Mouse (Mus musculus) stomach, embryonic 16.5 days (tissue): ENCODE data around the gene Tpst2. TPM values are rescaled to one million over a fixed set of nuclear protein-coding genes. Genes with fewer than 3 reads are reported as not detected.

Source experiments
- ATAC-seq: fragments of 200-750 bp; cut with Nextera tagmentation; 2 replicates; pipeline ENCODE4 v1.8.0; 2017; ENCODE audit warnings: moderate number of reproducible peaks, moderate TSS enrichment; ENCODE audit not compliant: insufficient read depth, low FRiP score
- H3K27ac ChIP-seq: fragments of 300-500 bp; sonication (generic); 2 replicates; pipeline ENCODE4 v1.5.1; 2014; ENCODE audit warnings: low read length
- H3K27me3 ChIP-seq: fragments of 300-500 bp; sonication (generic); 2 replicates; pipeline ENCODE4 v1.6.1; 2014; ENCODE audit warnings: low read length, control low read depth, mixed read lengths; ENCODE audit not compliant: control insufficient read depth, insufficient read depth
- H3K36me3 ChIP-seq: fragments of 300-500 bp; sonication (generic); 2 replicates; pipeline ENCODE4 v1.6.1; 2014; ENCODE audit warnings: low read length; ENCODE audit not compliant: control insufficient read depth, insufficient read depth
- H3K4me1 ChIP-seq: fragments of 300-500 bp; sonication (generic); 2 replicates; pipeline ENCODE4 v1.6.1; 2014; ENCODE audit warnings: low read length, control low read depth, mixed read lengths; ENCODE audit not compliant: control insufficient read depth, insufficient read depth
- H3K4me2 ChIP-seq: fragments of 300-500 bp; sonication (generic); 2 replicates; pipeline ENCODE4 v1.6.1; 2014; ENCODE audit warnings: low read depth, low read length, mixed read lengths
- H3K4me3 ChIP-seq: fragments of 300-500 bp; sonication (generic); replicated peaks from 2 replicates; pipeline ENCODE4 v1.5.1; 2014; ENCODE audit warnings: mild to moderate bottlenecking, low read length
- H3K9ac ChIP-seq: fragments of 300-500 bp; sonication (generic); 2 replicates; pipeline ENCODE4 v1.6.1; 2014; ENCODE audit warnings: low read length
- H3K9me3 ChIP-seq: fragments of 300-500 bp; sonication (generic); replicated peaks from 2 replicates; pipeline ENCODE4 v1.6.1; 2016; ENCODE audit warnings: low read length, control low read depth; ENCODE audit not compliant: control insufficient read depth
- WGBS: fragments of 180-500 bp; shearing (Covaris S2); extraction: QIAGEN DNeasy Blood & Tissue Kit; methylation state at CpG from one replicate; pipeline ENCODE4 v1.1.7; 2014; 5-methylcytosine and 5-hydroxymethylcytosine counted together
- polyA plus RNA-seq: library from polyadenylated mRNA; unstranded; fragments of >200 nt; fragmentation: Nextera tagmentation; extraction: Ambion mirVana; gene quantifications from 2 replicates; pipeline ENCODE4 v1.2.1, GENCODE M21; 2015

Tpst2 gene
- polyA plus RNA-seq, 1 experiment from 2014 or later, result 40.0 TPM

GRCm38 (mm10) chr5:112326446-112327009, 50.0 kb downstream of the Tpst2 start:
- peaks cover 11% of the 10 kb centered on the region for H3K4me1 ChIP-seq
- ATAC-seq, result peak; percentile 7; the same call in 1 of the 2 replicates
- peak overlapping the region; percentile 80 for H3K4me2 ChIP-seq
- H3K27me3 ChIP-seq, result no peaks in the 10 kb centered on the region
- no peak overlapping the region for H3K27ac ChIP-seq
- H3K9ac ChIP-seq, result peak overlapping the region; percentile 80
- H3K4me3 ChIP-seq, result peak overlapping the region; percentile 90
- WGBS, result 1% methylated on average over 32 of the region's 33 CpGs
- H3K36me3 ChIP-seq, result peaks cover 22% of the 10 kb centered on the region
- H3K9me3 ChIP-seq, result no peaks in the 10 kb centered on the region

GRCm38 (mm10) chr5:112327854-112328253, 51.4 kb downstream of the Tpst2 start:
- no peak overlapping the region for H3K27ac ChIP-seq
- no peak overlapping the region for H3K4me2 ChIP-seq
- peaks cover 35% of the 10 kb centered on the region for H3K36me3 ChIP-seq
- no peaks in the 10 kb centered on the region for H3K27me3 ChIP-seq
- no peak overlapping the region for H3K9ac ChIP-seq
- no peak for ATAC-seq
- no peaks in the 10 kb centered on the region for H3K9me3 ChIP-seq
- 89% methylated on average over 15 of the region's 15 CpGs for WGBS
- H3K4me1 ChIP-seq, result peaks cover 11% of the 10 kb centered on the region
- no peak overlapping the region for H3K4me3 ChIP-seq

GRCm38 (mm10) chr5:112329805-112330564, 53.5 kb downstream of the Tpst2 start:
- Histone ChIP-seq H3K4me2 (no peak overlapping the region), H3K4me3 (no peak overlapping the region), H3K27me3 (no peaks in the 10 kb centered on the region), H3K9ac (no peak overlapping the region), H3K27ac (no peak overlapping the region), H3K36me3 (peaks cover 49% of the 10 kb centered on the region), H3K9me3 (no peaks in the 10 kb centered on the region), H3K4me1 (peaks cover 11% of the 10 kb centered on the region)
- ATAC-seq, result no peak
- 92% methylated on average over 14 of the region's 14 CpGs for WGBS

DNA sequence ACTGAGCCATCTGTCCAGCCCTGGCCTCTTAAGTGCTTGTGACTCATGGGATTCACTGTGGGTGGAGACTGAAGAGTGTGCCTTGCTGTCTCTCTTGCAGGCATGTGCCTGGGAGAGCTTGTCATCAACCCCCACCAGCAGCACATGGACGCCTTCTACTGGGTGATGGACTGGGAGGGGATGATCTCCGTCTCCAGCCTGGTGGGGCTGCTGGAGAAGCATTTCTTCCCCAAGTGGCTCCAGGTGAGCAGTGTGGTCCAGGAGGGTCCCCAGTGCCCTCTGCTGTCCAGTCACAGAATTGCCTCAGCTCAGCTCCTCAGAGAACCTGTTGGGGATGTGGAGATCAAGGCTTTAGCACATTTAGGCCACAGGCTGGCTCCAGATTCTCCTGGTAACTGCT, 59.0 kb downstream of the Tpst2 start:
- 37% methylated on average over 2 of the region's 2 CpGs for WGBS
- H3K4me3 ChIP-seq, result no peak overlapping the region
- H3K9me3 ChIP-seq, result no peaks in the 10 kb centered on the region
- H3K27ac ChIP-seq, result no peak overlapping the region
- ATAC-seq, result no peak
- H3K9ac ChIP-seq, result no peak overlapping the region
- H3K36me3 ChIP-seq, result peaks cover 59% of the 10 kb centered on the region
- H3K4me1 ChIP-seq, result no peaks in the 10 kb centered on the region
- H3K27me3 ChIP-seq, result no peaks in the 10 kb centered on the region
- no peak overlapping the region for H3K4me2 ChIP-seq

- H3K36me3 ChIP-seq, result peaks cover 45% of the 10 kb centered on the region
Measured at GRCm38 (mm10) chr5:112337004-112337403, 60.5 kb downstream of the Tpst2 start.

DNA sequence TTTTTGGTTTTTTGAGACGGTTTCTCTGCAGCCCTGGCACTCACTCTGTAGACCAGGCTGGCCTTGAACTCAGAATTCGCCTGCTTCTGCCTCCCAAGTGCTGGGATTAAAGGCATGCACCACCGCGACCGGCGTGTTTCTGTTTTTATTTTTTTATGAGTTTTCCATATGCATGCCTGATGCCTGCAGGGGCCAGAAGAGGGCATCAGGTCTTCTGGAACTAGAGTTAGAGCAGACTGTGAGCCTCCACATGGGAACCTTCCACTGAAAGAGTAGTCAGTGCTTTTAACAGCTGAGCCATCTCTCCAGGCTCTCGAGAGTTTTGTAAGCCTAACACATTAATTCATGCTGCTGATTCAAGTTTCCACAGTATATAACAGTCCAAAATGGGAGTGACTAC, 62.7 kb downstream of the Tpst2 start:
- no peaks in the 10 kb centered on the region for H3K27me3 ChIP-seq
- no peaks in the 10 kb centered on the region for H3K9me3 ChIP-seq
- H3K9ac ChIP-seq, result no peak overlapping the region
- H3K4me3 ChIP-seq, result no peak overlapping the region
- H3K36me3 ChIP-seq, result peaks cover 25% of the 10 kb centered on the region
- peaks cover 13% of the 10 kb centered on the region; the same call in 1 of the 2 replicates for H3K4me1 ChIP-seq
- no peak overlapping the region for H3K4me2 ChIP-seq
- ATAC-seq, result no peak
- no peak overlapping the region for H3K27ac ChIP-seq
- WGBS, result 68% methylated on average over 7 of the region's 7 CpGs

More at GRCm38 (mm10) chr5:112337004-112337403, 60.5 kb downstream of the Tpst2 start:
- no peak for ATAC-seq
- Histone ChIP-seq H3K27me3 (no peaks in the 10 kb centered on the region), H3K4me2 (no peak overlapping the region), H3K9me3 (no peaks in the 10 kb centered on the region), H3K27ac (no peak overlapping the region), H3K9ac (no peak overlapping the region), H3K4me1 (peaks cover 7% of the 10 kb centered on the region; the same call in 1 of the 2 replicates), H3K4me3 (no peak overlapping the region)
- WGBS, result 90% methylated on average over 22 of the region's 22 CpGs

- Histone ChIP-seq H3K4me1 (peaks cover 22% of the 10 kb centered on the region), H3K27me3 (no peaks in the 10 kb centered on the region), H3K9ac (peak within 1 kb of the TSS; percentile 94), H3K27ac (peak within 1 kb of the TSS; percentile 60), H3K4me2 (peak within 1 kb of the TSS; percentile 86), H3K36me3 (0 out of 2 replicates have a peak, but pooled peaks cover 8% of the 10 kb centered on the region), H3K4me3 (peak within 1 kb of the TSS; percentile 78), H3K9me3 (no peaks in the 10 kb centered on the region)
- peak; percentile 71 for ATAC-seq
- WGBS, result 2% methylated on average over 63 of the region's 64 CpGs
Measured at GRCm38 (mm10) chr5:112342463-112343204, 66.1 kb downstream of the Tpst2 start, which contains the start of the genes Srrd and Hps4. Srrd (minus strand) TSS chr5:112343040. Hps4 (plus strand) TSS chr5:112343083.

- Histone ChIP-seq H3K9ac (peak overlapping the region; percentile 94), H3K27ac (peak overlapping the region; percentile 60), H3K4me3 (peak overlapping the region; percentile 78), H3K4me1 (peaks cover 22% of the 10 kb centered on the region), H3K9me3 (no peaks in the 10 kb centered on the region), H3K4me2 (peak overlapping the region; percentile 86), H3K27me3 (no peaks in the 10 kb centered on the region), H3K36me3 (0 out of 2 replicates have a peak, but pooled peaks cover 5% of the 10 kb centered on the region)
- peak; percentile 71 for ATAC-seq
- under 1% methylated on average over 22 of the region's 24 CpGs for WGBS
Measured at GRCm38 (mm10) chr5:112343205-112343595, 66.7 kb downstream of the Tpst2 start.
